Mouse (Mus musculus) B cell, adult (primary cell): Measurements from ENCODE around the gene Jagn1. TPM values are rescaled to one million over a fixed set of nuclear protein-coding genes. Genes with fewer than 3 reads are reported as not detected.

ENCODE experiments used
- total RNA-seq: library from RNA; stranded (reverse); gene quantifications from 4 replicates; pipeline ENCODE4 v1.2.4, GENCODE M21; 2023; ENCODE audit not compliant: inconsistent age

Jagn1 gene
- 16.2 to 21.7 TPM (median 18.7 TPM) in 4 replicates for total RNA-seq

DNA sequence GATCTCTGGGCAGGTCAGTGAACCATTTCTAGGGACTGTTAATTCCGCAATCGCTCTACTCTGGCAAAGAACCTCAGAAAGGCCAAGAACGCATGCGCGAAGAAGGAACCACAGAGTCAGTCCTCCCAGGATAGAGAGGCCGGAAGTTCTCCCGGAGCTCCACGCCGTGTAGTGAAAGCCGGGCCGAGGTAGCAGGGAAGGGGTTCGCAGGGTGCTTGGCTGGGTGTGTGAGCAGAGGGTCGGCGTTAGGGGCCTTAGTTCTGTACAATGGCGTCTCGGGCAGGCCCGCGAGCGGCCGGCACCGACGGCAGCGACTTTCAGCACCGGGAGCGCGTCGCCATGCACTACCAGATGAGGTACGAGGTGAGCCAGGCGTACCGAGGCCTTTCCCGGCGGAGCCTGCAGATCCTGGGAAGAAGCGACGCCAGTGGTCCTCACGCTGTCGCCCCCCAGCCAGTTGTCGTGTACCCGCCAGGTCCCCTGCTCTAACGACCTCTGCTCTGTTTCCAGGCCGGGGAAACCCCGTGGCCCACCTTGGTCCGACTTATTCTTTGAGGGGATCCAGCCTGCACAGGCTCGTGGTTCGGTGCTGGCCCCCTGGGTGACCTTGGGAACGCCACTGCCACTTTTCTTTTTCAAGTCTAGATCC is at the start of gene Jagn1:
Gene Jagn1, plus strand, starts transcription at position 128 of the 649 bp plus-strand sequence.

GRCm38 (mm10) chr6:113419199-113419587 is 23.2 kb upstream of the Jagn1 start, which contains the start of gene Rpusd3:
Gene Rpusd3, minus strand, starts transcription at chr6:113419340.

GRCm38 (mm10) chr6:113435664-113436205 is 6.6 kb upstream of the Jagn1 start, which contains the start of gene Cidec:
Gene Cidec, minus strand, starts transcription at chr6:113435760.

GRCm38 (mm10) chr6:113457952-113458534 is 15.7 kb downstream of the Jagn1 start, which contains the start of gene Il17re:
Gene Il17re, plus strand, starts transcription at chr6:113458484.

GRCm38 (mm10) chr6:113471297-113471936 is 29.0 kb downstream of the Jagn1 start, which contains the start of gene Il17rc:
Gene Il17rc, plus strand, starts transcription at chr6:113471427.

GRCm38 (mm10) chr6:113483100-113483615 is 40.8 kb downstream of the Jagn1 start, which contains the start of gene Creld1:
Gene Creld1, plus strand, starts transcription at chr6:113483297.

Other genes with a start within 250 kb of the Jagn1 start
- gene Lhfpl4, start 247.2 kb upstream of the Jagn1 start, total RNA-seq, result 1.3 to 2.5 TPM (median 1.5 TPM) in 4 replicates
- gene Mtmr14, start 204.7 kb upstream of the Jagn1 start, total RNA-seq, result 54.8 to 63.2 TPM (median 61.3 TPM) in 4 replicates
- 1.4 to 2.1 TPM (median 1.8 TPM) in 4 replicates for gene Cpne9, start 160.3 kb upstream of the Jagn1 start, total RNA-seq
- 63.1 to 71.2 TPM (median 67.3 TPM) in 4 replicates for gene Brpf1, start 135.4 kb upstream of the Jagn1 start, total RNA-seq
- 13.3 to 18.1 TPM (median 14.8 TPM) in 4 replicates for gene Ogg1, start 115.6 kb upstream of the Jagn1 start, total RNA-seq
- gene Camk1, start 98.6 kb upstream of the Jagn1 start, total RNA-seq, result 0.77 to 2.4 TPM (median 1.0 TPM) in 4 replicates
- 27.7 to 30.8 TPM (median 28.5 TPM) in 4 replicates for gene Tada3, start 64.7 kb upstream of the Jagn1 start, total RNA-seq
- 257 to 299 TPM (median 278 TPM) in 4 replicates for gene Arpc4, start 64.5 kb upstream of the Jagn1 start, total RNA-seq
- 31.2 to 38.7 TPM (median 36.2 TPM) in 4 replicates for gene Ttll3, start 53.3 kb upstream of the Jagn1 start, total RNA-seq
- gene Rpusd3, start 23.2 kb upstream of the Jagn1 start, total RNA-seq, result 9.4 to 24.2 TPM (median 14.4 TPM) in 4 replicates
- gene Cidec, start 6.8 kb upstream of the Jagn1 start, total RNA-seq, result not detected in 4 replicates
- gene Il17re, start 15.9 kb downstream of the Jagn1 start, total RNA-seq, result not detected in 4 replicates
- gene Il17rc, start 28.9 kb downstream of the Jagn1 start, total RNA-seq, result not detected in 4 replicates
- gene Creld1, start 40.7 kb downstream of the Jagn1 start, total RNA-seq, result 15.4 to 17.8 TPM (median 17.1 TPM) in 4 replicates
- gene Prrt3, start 59.4 kb downstream of the Jagn1 start, total RNA-seq, result 0.36 to 0.86 TPM (median 0.72 TPM) in 4 replicates
- gene Emc3, start 89.1 kb downstream of the Jagn1 start, total RNA-seq, result 71.5 to 80.4 TPM (median 76.9 TPM) in 4 replicates
- gene Fancd2, start 89.1 kb downstream of the Jagn1 start, total RNA-seq, result 2.1 to 2.7 TPM (median 2.5 TPM) in 4 replicates
- not detected in 4 replicates for gene Fancd2os, start 158.1 kb downstream of the Jagn1 start, total RNA-seq
- gene Brk1, start 162.2 kb downstream of the Jagn1 start, total RNA-seq, result 108 to 128 TPM (median 115 TPM) in 4 replicates
- gene Vhl, start 181.4 kb downstream of the Jagn1 start, total RNA-seq, result 29.5 to 35.8 TPM (median 30.8 TPM) in 4 replicates
- gene Irak2, start 195.9 kb downstream of the Jagn1 start, total RNA-seq, result 152 to 170 TPM (median 165 TPM) in 4 replicates